Mouse (Mus musculus) stomach, embryonic 16.5 days (tissue): ENCODE measurements around the gene Fggy. TPM values are rescaled to one million over a fixed set of nuclear protein-coding genes. Genes with fewer than 3 reads are reported as not detected.
A peak's percentile ranks its signal among the peaks of the same experiment; 100 is the strongest.

Experiments used
- ATAC-seq: fragments of 200-750 bp; cut with Nextera tagmentation; 2 replicates; pipeline ENCODE4 v1.8.0; 2017; ENCODE audit warnings: moderate number of reproducible peaks, moderate TSS enrichment; ENCODE audit not compliant: insufficient read depth, low FRiP score
- H3K27ac ChIP-seq: fragments of 300-500 bp; sonication (generic); 2 replicates; pipeline ENCODE4 v1.5.1; 2014; ENCODE audit warnings: low read length
- H3K27me3 ChIP-seq: fragments of 300-500 bp; sonication (generic); 2 replicates; pipeline ENCODE4 v1.6.1; 2014; ENCODE audit warnings: low read length, control low read depth, mixed read lengths; ENCODE audit not compliant: control insufficient read depth, insufficient read depth
- H3K36me3 ChIP-seq: fragments of 300-500 bp; sonication (generic); 2 replicates; pipeline ENCODE4 v1.6.1; 2014; ENCODE audit warnings: low read length; ENCODE audit not compliant: control insufficient read depth, insufficient read depth
- H3K4me1 ChIP-seq: fragments of 300-500 bp; sonication (generic); 2 replicates; pipeline ENCODE4 v1.6.1; 2014; ENCODE audit warnings: low read length, control low read depth, mixed read lengths; ENCODE audit not compliant: control insufficient read depth, insufficient read depth
- H3K4me2 ChIP-seq: fragments of 300-500 bp; sonication (generic); 2 replicates; pipeline ENCODE4 v1.6.1; 2014; ENCODE audit warnings: low read depth, low read length, mixed read lengths
- H3K4me3 ChIP-seq: fragments of 300-500 bp; sonication (generic); replicated peaks from 2 replicates; pipeline ENCODE4 v1.5.1; 2014; ENCODE audit warnings: mild to moderate bottlenecking, low read length
- H3K9ac ChIP-seq: fragments of 300-500 bp; sonication (generic); 2 replicates; pipeline ENCODE4 v1.6.1; 2014; ENCODE audit warnings: low read length
- H3K9me3 ChIP-seq: fragments of 300-500 bp; sonication (generic); replicated peaks from 2 replicates; pipeline ENCODE4 v1.6.1; 2016; ENCODE audit warnings: low read length, control low read depth; ENCODE audit not compliant: control insufficient read depth
- WGBS: fragments of 180-500 bp; shearing (Covaris S2); extraction: QIAGEN DNeasy Blood & Tissue Kit; methylation state at CpG from one replicate; pipeline ENCODE4 v1.1.7; 2014; 5-methylcytosine and 5-hydroxymethylcytosine counted together
- polyA plus RNA-seq: library from polyadenylated mRNA; unstranded; fragments of >200 nt; fragmentation: Nextera tagmentation; extraction: Ambion mirVana; gene quantifications from 2 replicates; pipeline ENCODE4 v1.2.1, GENCODE M21; 2015

Fggy gene
- polyA plus RNA-seq, 1 experiment from 2014 or later, result 11.7 TPM

- Histone ChIP-seq H3K27ac (no peak overlapping the region), H3K36me3 (no peaks in the 10 kb centered on the region), H3K27me3 (no peaks in the 10 kb centered on the region), H3K4me2 (no peak overlapping the region), H3K4me3 (no peak overlapping the region), H3K4me1 (0 out of 2 replicates have a peak, but pooled peaks cover 6% of the 10 kb centered on the region), H3K9me3 (no peaks in the 10 kb centered on the region), H3K9ac (no peak overlapping the region)
- 62% methylated on average over 6 of the region's 6 CpGs for WGBS
- ATAC-seq, result no peak
These were observed 360.4 kb downstream of the Fggy start for GRCm38 (mm10) chr4:95917703-95918102.

- no peak overlapping the region for H3K9ac ChIP-seq
- H3K4me2 ChIP-seq, result no peak overlapping the region
- H3K4me3 ChIP-seq, result no peak overlapping the region
- no peak for ATAC-seq
- H3K27ac ChIP-seq, result no peak overlapping the region
- H3K36me3 ChIP-seq, result no peaks in the 10 kb centered on the region
- no peaks in the 10 kb centered on the region for H3K27me3 ChIP-seq
- 0 out of 2 replicates have a peak, but pooled peaks cover 6% of the 10 kb centered on the region for H3K4me1 ChIP-seq
- WGBS, result 62% methylated on average over 4 of the region's 4 CpGs
- no peaks in the 10 kb centered on the region for H3K9me3 ChIP-seq
These were observed 363.1 kb downstream of the Fggy start for GRCm38 (mm10) chr4:95920448-95920847.

GRCm38 (mm10) chr4:95924210-95925184 lies 367.2 kb downstream of the Fggy start:
- no peaks in the 10 kb centered on the region for H3K4me1 ChIP-seq
- H3K9ac ChIP-seq, result no peak overlapping the region
- no peak overlapping the region for H3K4me2 ChIP-seq
- ATAC-seq, result peak; percentile 44; the same call in 1 of the 2 replicates
- H3K4me3 ChIP-seq, result no peak overlapping the region
- H3K9me3 ChIP-seq, result no peaks in the 10 kb centered on the region
- no peak overlapping the region for H3K27ac ChIP-seq
- 14% methylated on average over 7 of the region's 7 CpGs for WGBS
- H3K36me3 ChIP-seq, result no peaks in the 10 kb centered on the region
- no peaks in the 10 kb centered on the region for H3K27me3 ChIP-seq

- Histone ChIP-seq H3K9ac (no peak overlapping the region), H3K36me3 (no peaks in the 10 kb centered on the region), H3K4me1 (no peaks in the 10 kb centered on the region), H3K4me2 (no peak overlapping the region), H3K9me3 (no peaks in the 10 kb centered on the region), H3K27ac (no peak overlapping the region), H3K27me3 (no peaks in the 10 kb centered on the region), H3K4me3 (no peak overlapping the region)
- ATAC-seq, result no peak
- WGBS, result 95% methylated on average over 1 of the region's 1 CpGs
These were observed 371.5 kb downstream of the Fggy start for GRCm38 (mm10) chr4:95928846-95929245.

GRCm38 (mm10) chr4:95929936-95930335 lies 372.6 kb downstream of the Fggy start:
- no peaks in the 10 kb centered on the region for H3K36me3 ChIP-seq
- no peak overlapping the region for H3K4me2 ChIP-seq
- H3K4me3 ChIP-seq, result no peak overlapping the region
- H3K9ac ChIP-seq, result no peak overlapping the region
- no peak for ATAC-seq
- no peaks in the 10 kb centered on the region for H3K27me3 ChIP-seq
- no peaks in the 10 kb centered on the region for H3K9me3 ChIP-seq
- H3K4me1 ChIP-seq, result no peaks in the 10 kb centered on the region
- H3K27ac ChIP-seq, result no peak overlapping the region
- WGBS, result 80% methylated on average over 1 of the region's 1 CpGs

DNA sequence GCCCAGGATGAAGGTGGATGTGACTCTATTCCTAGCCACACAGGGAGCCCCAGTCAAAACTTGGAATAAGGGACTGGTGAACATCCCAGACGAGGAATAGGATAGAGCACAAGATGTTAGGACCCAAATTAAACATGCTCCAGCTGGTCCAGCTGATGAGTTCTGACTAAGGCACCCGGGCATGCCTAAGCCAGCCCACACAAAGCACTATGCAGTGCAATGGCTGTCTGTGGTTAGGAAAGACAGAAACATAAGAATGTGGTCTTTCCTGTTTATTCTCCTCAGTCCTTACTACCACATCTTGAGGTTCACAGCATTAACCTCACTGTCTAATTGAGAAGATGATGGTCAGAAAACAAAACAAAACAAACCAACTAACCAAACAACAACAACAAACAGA lies 374.0 kb downstream of the Fggy start:
- Histone ChIP-seq H3K36me3 (no peaks in the 10 kb centered on the region), H3K4me3 (no peak overlapping the region), H3K4me2 (no peak overlapping the region), H3K27ac (no peak overlapping the region), H3K9ac (no peak overlapping the region), H3K9me3 (no peaks in the 10 kb centered on the region), H3K4me1 (no peaks in the 10 kb centered on the region), H3K27me3 (no peaks in the 10 kb centered on the region)
- WGBS, result 46% methylated on average over 2 of the region's 2 CpGs
- ATAC-seq, result peak; percentile 50; the same call in 1 of the 2 replicates

DNA sequence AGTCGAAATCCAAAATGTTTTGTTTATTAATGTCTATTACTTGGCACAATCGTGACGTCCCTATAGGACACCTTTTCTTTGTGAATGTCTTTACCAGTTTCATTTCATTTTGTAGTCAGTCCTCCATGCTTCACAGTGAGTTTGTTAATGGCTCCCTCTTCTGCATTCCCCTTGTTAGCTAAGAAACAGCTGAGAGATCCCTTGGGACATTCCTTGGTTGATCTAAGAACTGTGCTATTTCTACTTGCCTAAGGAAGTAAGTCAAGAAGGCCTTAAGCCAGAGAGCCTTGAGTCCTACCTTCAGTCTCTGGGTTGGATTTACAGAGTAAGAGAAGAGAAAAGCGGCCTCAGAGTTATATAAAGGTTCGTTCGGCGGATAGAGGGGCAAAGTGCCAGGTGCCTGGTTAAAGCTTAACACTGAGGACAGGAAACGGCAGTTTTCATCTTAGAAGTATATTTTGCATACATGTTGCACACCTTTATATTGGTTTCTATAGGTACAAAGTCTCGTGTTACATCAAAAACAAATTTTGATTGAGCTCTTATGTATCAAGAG lies 376.6 kb downstream of the Fggy start:
- no peak overlapping the region for H3K4me3 ChIP-seq
- 79% methylated on average over 9 of the region's 9 CpGs for WGBS
- H3K4me1 ChIP-seq, result no peaks in the 10 kb centered on the region
- H3K4me2 ChIP-seq, result no peak overlapping the region
- no peaks in the 10 kb centered on the region for H3K9me3 ChIP-seq
- no peak overlapping the region for H3K9ac ChIP-seq
- H3K36me3 ChIP-seq, result no peaks in the 10 kb centered on the region
- no peak overlapping the region for H3K27ac ChIP-seq
- no peaks in the 10 kb centered on the region for H3K27me3 ChIP-seq
- no peak for ATAC-seq

GRCm38 (mm10) chr4:95934384-95935035 lies 377.2 kb downstream of the Fggy start:
- Histone ChIP-seq H3K36me3 (no peaks in the 10 kb centered on the region), H3K4me1 (no peaks in the 10 kb centered on the region), H3K27me3 (no peaks in the 10 kb centered on the region), H3K9ac (no peak overlapping the region), H3K9me3 (no peaks in the 10 kb centered on the region), H3K27ac (peak overlapping the region; percentile 6; the same call in 1 of the 2 replicates), H3K4me3 (no peak overlapping the region), H3K4me2 (no peak overlapping the region)
- no peak for ATAC-seq
- 82% methylated on average over 4 of the region's 4 CpGs for WGBS

DNA sequence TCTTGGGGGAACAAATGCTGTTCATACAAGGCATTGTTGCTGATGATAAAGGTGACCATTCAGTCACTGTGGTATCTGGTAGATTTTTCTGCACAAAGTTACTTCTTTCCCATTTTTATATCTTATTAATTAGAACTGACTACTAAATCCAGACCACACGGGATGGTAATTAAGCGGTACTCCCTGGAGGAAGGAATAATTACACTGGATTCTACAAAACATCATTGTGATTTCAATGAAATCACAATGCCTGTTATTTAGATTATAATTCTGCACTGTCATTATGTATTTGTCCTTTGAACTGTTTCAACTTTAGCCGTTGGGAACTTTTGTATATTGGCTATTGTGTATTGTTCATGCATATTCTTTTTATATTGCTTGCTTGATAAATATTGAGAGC lies 381.4 kb downstream of the Fggy start:
- H3K9me3 ChIP-seq, result no peaks in the 10 kb centered on the region
- H3K27me3 ChIP-seq, result no peaks in the 10 kb centered on the region
- no peak overlapping the region for H3K4me3 ChIP-seq
- no peaks in the 10 kb centered on the region for H3K36me3 ChIP-seq
- no peak overlapping the region for H3K9ac ChIP-seq
- no peak overlapping the region for H3K27ac ChIP-seq
- no peak overlapping the region for H3K4me2 ChIP-seq
- no peak for ATAC-seq
- 75% methylated on average over 3 of the region's 3 CpGs for WGBS
- no peaks in the 10 kb centered on the region for H3K4me1 ChIP-seq
